Mouse (Mus musculus): ENCODE data around the gene Gal3st3.

Gal3st3 gene

DNA sequence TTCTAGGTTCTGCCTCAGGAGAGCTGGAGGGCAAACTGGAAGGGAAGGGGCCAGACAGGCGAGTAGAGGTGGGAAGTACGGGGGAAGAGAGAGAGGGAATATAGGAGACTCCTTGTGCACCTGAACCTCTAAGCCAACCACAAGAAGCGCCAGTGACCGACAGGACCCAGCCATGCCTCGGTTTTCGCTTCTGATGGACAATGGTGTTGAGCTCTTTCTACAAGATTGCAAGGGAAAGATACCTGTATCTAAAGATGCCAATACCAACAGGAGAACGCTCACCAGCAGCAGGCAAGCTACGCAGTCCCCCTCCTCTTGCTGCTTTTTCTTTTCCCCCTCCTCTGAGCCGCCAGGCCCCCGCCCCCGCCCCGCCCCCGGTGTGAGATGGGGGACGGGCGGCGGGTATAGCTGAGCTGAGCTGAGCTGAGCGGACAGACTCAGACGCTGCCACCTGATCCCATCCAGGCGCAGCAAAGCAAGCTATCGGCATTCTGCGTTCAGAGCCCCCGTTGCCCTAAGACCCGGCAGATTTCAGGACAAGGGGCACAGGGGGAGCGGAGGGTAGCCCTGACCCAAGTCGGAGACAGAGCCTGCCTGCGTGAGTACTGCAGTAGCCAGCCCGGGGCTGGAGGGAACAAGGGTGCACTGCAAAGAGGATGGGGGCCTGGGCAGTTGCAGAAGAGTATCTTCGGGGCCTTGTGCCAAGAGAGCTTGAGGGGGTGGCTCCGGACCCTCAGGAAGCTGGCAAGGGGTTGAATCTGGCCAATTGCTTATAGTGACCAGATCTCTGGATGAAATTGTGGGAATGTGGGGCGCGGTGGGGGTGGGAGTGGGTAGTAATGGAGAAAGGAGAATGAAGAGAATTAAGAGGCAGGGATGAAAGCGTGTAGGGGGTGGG, at the start of gene Gal3st3:
Gene Gal3st3 (plus strand): TSS at position 429 of the 898 bp plus-strand sequence.
- DNase-seq, result peak; percentile 72

DNA sequence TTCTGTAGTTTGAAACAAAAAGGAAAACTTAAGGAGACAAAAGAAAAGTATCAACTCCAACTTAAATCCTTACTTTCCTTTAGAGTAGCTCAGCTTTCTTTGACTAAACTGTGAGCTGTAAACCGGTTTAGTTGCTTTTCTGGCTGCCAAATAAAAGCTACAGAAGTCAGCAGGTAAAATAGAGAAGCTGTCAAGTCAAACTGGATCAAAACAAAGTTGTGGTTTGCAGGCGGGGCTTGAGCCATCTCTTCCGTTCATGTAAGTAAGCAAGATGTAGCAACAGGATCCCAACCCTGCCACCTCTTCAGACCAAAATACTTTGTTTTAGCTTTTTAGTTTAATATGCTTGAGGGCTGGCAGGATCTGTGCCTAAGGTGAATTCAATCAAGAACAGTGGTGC, 41.0 kb upstream of the Gal3st3 start:
- DNase-seq, result no peak

DNA sequence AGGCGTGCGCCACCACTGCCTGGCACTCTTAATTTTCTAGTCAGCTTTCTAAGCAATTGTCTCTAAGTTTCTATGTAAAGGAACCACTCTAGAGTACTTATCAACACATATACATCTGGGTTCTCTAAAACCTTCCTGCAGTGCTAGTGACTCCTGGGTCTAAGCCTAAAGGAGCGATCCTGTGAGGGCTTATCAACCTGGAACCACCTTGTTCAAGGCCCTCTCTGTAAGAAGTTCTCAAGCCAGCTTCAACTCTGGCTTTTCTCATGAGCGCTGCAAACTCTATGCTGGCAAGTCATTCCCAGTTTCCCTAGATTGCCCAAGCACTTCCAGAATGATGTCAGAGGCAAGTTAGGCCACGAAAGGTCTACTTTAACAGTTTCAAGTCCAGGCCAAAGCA, 31.1 kb upstream of the Gal3st3 start:
- DNase-seq, result no peak

DNA sequence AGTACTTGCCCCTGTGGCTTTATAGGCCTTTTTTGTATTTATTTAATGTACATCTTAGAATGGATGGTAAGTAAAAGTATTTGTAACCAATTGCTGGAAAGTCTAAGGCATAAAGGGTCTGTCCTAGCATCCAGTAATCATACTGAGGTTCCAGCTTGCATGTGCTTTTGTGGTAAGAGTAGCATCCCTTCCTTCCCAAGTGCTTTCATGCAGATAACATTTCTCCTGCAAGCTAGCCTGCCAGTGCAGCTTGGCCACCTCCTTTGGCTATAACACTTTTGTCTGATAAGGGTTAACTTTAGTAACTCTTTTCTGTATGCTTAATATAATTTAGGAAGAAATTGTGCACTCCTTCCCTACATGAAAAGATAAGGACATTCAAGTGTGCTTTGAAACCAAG, 30.1 kb upstream of the Gal3st3 start:
- no peak for DNase-seq

GRCm38 (mm10) chr19:5268875-5269274, 29.3 kb upstream of the Gal3st3 start:
- no peak for DNase-seq

- no peak for DNase-seq
These were observed 28.7 kb upstream of the Gal3st3 start for GRCm38 (mm10) chr19:5269392-5269791.

DNA sequence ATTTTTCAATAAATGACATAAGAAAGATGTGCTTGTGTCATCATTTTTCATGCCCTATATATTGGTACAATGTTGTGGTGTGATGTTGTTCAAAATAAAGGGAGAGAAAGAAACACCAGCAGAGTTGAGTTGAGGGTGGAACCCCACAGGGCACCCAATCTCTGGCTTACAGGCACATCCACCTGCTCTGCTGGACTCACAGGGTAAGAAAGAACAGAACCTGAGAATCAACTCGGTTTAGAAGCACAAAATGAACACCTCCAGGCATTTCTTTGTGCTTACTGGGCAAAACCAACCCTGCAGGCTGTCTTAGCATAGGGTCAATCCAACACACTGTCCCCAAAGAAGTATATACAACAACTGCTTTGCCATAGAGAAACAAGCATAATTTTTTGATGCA, 26.7 kb upstream of the Gal3st3 start:
- no peak for DNase-seq

DNA sequence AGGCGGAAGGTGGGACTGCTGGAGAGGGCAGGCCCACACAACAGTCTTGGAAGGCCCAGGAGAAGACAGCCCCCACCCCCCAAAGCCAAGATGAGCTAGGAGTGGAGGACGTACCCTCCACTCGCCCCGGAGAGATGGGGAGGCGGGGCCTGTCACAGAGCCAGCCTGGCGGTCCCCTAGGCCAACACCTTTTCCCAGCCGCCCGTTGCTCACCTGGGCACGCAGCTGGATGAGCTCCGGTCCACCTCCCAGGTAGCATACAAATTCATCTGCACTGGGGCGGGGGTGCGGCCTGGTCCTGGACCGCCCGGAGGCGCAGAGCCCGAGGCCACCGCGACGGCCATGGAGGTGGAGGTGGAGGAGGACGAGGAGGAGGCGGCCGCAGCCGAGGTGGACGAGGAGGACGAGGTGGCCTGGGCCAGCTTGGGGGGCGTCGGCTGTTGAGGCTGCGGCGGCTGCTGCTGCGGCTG, 25.8 kb upstream of the Gal3st3 start:
- peak; percentile 35 for DNase-seq

DNA sequence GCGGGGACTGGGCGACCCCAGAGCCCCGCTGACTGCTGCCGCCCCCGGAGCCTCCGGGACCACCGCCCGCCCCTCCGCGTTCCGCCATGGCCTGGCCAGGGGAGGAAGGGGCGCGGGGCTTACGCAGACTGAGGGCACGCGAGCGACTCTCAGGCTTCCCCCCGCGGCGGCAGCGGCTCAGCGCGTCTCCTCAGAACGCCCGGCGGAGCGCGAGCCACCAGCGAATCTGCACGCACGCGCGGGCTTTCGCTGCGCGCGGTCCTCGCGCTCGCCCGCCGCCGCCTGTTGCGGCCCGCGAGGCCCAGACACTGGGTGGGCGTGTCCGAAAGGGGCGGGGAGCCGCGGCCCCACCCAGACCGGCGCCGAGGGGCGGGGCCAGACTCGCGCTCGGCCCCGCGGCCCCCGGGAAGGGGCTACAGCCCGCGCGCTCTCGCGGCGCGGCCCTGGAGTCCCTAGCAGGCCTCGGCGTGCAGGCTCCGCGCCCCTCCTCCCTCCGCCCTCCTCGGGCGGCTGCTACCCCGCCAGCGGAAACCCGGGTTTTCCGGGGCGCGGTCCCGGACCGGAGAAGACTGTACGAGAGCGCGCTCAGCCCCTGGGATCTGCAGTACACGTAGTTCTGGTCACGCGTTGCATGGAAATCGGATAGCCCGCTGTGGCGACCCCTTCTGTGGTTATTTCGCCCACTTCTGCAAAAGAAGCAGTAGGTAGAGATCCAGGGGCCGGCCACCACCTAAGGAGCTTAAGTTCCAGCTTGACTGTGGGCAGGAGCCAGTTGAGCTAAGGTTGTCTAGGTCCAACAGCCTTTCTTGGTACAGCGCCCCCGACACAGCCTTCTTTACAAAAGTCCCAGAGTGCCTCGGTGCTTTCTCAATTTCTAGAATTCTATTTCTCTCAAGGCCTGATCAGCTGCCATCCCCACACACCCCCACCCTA, 25.1 kb upstream of the Gal3st3 start, which contains the start of gene Pacs1:
Gene Pacs1 (minus strand): TSS at position 319 of the 933 bp plus-strand sequence.
- peak; percentile 90 for DNase-seq

DNA sequence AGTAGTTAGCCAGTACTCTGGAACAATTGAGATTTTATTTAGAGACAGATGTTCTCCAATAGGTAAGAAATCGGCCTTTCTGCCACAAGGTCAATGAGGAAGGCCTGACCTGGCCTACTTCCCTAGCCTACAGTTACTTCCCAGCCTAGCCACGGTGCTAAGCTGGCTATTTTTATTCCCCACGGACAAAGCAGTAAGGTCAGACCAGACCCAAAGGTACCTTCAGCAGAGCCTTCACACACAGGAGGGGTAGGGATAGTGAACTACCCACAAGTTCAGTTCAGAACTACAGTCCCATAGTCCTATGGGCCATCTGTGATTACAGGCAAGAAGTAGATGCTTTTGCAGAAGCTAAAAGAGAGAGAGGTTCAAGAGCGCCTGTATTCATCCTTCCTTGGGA, 24.2 kb upstream of the Gal3st3 start:
- DNase-seq, result no peak

DNA sequence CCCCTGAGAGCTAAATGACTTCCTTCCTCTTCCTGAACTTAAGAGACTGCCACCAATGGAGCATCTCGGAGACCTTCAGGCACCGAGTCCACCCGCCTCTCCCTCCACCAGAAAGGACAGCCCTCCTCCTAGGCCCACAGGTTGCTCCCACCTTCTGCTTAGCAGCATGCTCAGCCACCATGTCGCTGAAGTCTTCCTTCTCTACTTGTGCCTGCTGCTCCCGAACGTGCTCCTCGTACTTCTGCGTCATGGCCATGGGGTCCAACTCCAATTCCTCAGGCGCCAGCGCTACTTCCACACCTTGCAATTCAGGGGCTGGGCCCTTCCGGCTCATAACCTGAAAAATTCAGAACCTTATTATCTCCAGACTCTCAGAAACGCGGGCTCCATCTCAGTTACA, 23.5 kb upstream of the Gal3st3 start:
- no peak for DNase-seq

- no peak for DNase-seq
These were observed 22.4 kb upstream of the Gal3st3 start for GRCm38 (mm10) chr19:5275736-5276135.

DNA sequence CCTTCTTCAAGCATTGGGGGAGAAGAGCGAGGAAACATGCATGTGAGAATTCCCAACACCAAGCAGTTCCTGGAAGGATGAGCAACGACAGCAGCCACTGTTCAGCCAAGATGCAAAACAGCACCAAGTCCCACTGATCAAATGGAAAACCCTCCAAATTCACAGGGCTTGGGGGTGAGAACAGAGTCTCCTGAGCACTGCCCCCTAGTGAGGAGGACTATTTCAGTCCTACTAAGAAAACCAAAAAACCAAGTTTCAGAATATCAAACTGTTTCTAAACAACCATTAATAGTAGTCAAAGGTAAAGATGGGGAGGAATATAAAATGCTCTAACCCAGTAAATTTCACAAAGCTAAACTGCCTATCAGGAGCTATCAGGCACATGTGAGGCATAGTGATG, 21.6 kb upstream of the Gal3st3 start:
- no peak for DNase-seq

DNA sequence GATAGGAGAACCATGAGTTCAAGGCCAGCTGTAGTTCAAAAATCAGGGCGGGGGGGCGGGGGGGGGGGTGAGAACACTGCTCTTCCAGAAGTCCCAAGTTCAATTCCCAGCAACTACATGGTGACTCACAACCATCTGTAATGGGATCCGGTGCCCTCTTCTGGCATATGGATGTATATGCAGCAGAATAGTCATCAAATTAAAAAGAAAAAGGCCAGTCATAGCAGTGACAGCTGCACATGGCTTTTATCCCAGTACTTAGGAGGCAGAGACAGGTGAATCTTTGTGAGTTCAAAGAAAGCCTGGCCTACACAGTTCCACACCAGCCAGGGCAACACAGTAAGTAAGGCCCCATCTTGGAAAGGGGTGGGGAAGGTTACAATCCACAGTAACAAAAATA, 21.0 kb upstream of the Gal3st3 start:
- no peak for DNase-seq

GRCm38 (mm10) chr19:5278381-5278780, 19.8 kb upstream of the Gal3st3 start:
- no peak for DNase-seq

GRCm38 (mm10) chr19:5294972-5295735, 3.0 kb upstream of the Gal3st3 start, which contains the start of gene Sf3b2:
TSS of gene Sf3b2 (minus strand) at chr19:5295455.
- DNase-seq, result peak; percentile 99

DNA sequence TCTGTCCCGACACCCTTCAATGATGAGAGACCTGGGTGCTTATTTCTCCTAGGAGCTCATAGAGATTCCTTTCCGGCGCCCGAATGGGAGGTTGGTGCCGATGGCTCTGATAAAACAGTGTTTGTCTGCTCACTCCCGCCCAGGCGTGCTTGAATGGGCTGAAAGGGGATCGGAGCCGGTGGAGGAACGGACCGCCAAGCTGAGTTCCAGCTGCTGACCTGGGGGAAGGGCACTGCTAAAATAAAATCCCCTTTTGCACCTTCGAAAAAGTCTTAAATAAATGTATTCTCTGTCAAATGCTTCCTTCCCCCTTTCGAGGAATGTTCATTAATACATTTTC, 2.4 kb upstream of the Gal3st3 start:
- no peak for DNase-seq

GRCm38 (mm10) chr19:5296630-5297029, 1.5 kb upstream of the Gal3st3 start:
- DNase-seq, result peak; percentile 76

- no peak for DNase-seq
These were observed 2.5 kb downstream of the Gal3st3 start for GRCm38 (mm10) chr19:5300588-5300987.

DNA sequence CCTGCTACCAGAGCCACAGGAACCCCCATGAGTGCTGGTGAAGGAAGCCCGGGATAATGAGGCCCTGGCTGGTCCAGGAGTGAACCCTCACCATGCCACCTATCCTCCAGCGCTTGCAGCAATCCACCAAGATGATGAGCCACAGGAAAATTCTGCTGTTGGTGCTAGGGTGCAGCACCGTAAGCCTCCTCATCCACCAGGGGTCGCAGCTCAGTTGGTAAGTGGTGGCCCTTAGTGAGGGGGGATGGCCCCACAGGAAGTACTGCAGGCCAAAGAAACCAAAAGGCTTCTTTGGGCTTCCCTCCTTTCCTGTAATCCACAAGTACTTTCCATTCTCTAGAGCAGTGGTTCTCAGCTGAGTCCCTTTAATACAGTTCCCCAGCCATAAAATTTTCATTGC, 4.3 kb downstream of the Gal3st3 start:
- DNase-seq, result no peak

DNA sequence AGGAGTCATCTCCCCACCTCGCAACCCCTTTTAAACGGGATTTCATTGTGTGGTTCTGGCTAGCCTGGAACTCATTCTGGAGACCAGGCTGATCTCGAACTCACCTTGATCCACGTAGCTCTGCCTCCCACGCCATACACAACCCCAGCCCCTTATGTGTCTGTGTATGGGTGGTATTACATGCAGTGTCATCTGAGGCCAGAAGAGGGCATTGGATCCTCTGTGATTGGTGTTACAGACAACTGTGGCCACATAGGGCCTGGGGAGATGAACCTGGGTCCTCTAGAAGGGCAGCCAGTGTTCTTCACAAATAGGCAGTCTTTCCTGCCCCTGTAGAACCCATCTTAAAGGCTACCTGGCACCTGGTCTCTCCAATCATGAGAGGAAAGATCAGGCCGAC, 8.1 kb downstream of the Gal3st3 start:
- DNase-seq, result no peak

DNA sequence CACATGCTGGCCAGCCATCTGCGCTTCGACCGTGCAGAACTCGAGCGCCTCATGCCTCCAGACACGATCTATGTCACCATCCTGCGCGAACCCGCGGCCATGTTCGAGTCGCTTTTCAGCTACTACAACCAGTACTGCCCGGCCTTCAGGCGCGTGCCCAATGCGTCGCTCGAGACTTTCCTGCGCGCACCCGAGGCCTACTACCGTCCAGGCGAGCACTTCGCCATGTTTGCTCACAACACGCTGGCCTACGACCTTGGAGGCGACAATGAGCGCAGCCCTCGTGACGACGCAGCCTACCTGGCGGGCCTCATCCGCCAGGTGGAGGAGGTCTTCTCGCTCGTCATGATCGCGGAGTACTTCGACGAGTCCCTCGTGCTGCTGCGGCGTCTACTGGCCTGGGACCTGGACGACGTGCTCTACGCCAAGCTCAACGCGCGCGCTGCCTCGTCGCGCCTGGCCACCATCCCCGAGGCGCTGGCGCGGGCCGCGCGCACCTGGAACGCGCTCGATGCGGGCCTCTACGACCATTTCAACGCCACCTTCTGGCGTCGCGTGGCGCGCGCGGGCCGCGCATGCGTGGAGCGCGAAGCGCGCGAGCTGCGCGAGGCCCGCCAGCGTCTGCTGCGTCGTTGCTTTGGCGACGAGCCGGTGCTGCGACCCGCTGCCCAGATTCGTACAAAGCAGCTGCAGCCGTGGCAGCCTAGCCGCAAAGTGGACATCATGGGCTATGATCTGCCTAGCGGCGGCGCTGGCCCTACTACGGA, 9.0 kb downstream of the Gal3st3 start:
- no peak for DNase-seq

Measured in right cerebral cortex, postnatal 25 days (tissue).